Mouse (Mus musculus): Measurements from ENCODE around the gene Wnk3. TPM values are rescaled to one million over a fixed set of nuclear protein-coding genes. Genes with fewer than 3 reads are reported as not detected.
A peak's percentile ranks its signal among the peaks of the same experiment; 100 is the strongest.

The Wnk3 gene
- total RNA-seq, 2 experiments from 2014 or later = 46.3 to 49.7 TPM

GRCm38 (mm10) chrX:151345333-151346125, 147.7 kb downstream of the Wnk3 start:
- H3K27ac ChIP-seq = no peak overlapping the region
- no peak for DNase-seq (ENCODE audit: extremely low spot score in 1 of 2, low spot score in 2 of 2)
- intact Hi-C loops (cut with DNase I) = loop anchor here (2.0 kb wide), 2 partner anchors 175 to 177 kb away; partner anchors contain the start of gene Phf8
- H3K4me3 ChIP-seq = peak overlapping the region; percentile 67
- TF ChIP-seq CTCF (IDR thresholded peaks at IDR 0.05) = no peak

- intact Hi-C loops (cut with DNase I) = loop anchor here (2.0 kb wide), 1 partner anchor 178 kb away; no protein-coding TSS in a partner anchor
- H3K4me3 ChIP-seq = no peak overlapping the region
- H3K27ac ChIP-seq = no peak overlapping the region
- TF ChIP-seq CTCF (IDR thresholded peaks at IDR 0.05) = no peak
- no peak for DNase-seq (ENCODE audit: extremely low spot score in 1 of 2, low spot score in 2 of 2)
These were observed 149.4 kb downstream of the Wnk3 start for GRCm38 (mm10) chrX:151347278-151347677.

GRCm38 (mm10) chrX:151349322-151349721, 151.4 kb downstream of the Wnk3 start:
- Histone ChIP-seq H3K27ac (no peak overlapping the region), H3K4me3 (no peak overlapping the region)
- DNase-seq (ENCODE audit: extremely low spot score in 1 of 2, low spot score in 2 of 2) = no peak
- no peak for TF ChIP-seq CTCF (IDR thresholded peaks at IDR 0.05)
- intact Hi-C loops (cut with DNase I) = no loop called here

Other genes starting within 250 kb of the Wnk3 start
- gene Gnl3l, start 180.8 kb upstream of the Wnk3 start, total RNA-seq (2021) = 100 to 1,000 TPM; 182 to 201 TPM
- gene Fgd1, start 151.9 kb upstream of the Wnk3 start, total RNA-seq (2021) = 10 to 100 TPM; 18.7 to 22.7 TPM
- gene Tsr2, start 101.5 kb upstream of the Wnk3 start, total RNA-seq (2021) = 10 to 100 TPM; 71.9 to 79.8 TPM
- gene Fam120c, start 146.1 kb downstream of the Wnk3 start, total RNA-seq (2021) = 10 to 100 TPM; 40.8 to 43.3 TPM